Mouse (Mus musculus): ENCODE results near the gene Vps51.

- TF ChIP-seq POLR2A (IDR thresholded peaks at IDR 0.05; ENCODE audit: insufficient read depth, low read length) (no peak), CTCF (IDR thresholded peaks at IDR 0.05; ENCODE audit: low read depth, low read length) (no peak)
These were observed 46.3 kb downstream of the Vps51 start for GRCm38 (mm10) chr19:6030520-6031280.

Data from ES-Bruce4 (cell line).